Mouse (Mus musculus): ENCODE data around the gene Tbrg4. TPM values are rescaled to one million over a fixed set of nuclear protein-coding genes. Genes with fewer than 3 reads are reported as not detected.
A peak's percentile ranks its signal among the peaks of the same experiment; 100 is the strongest.

Gene Tbrg4
- polyA plus RNA-seq, 1 experiment from 2014 or later: 31.7 TPM

- Histone ChIP-seq H3K36me3 (peaks cover 71% of the 10 kb centered on the region), H3K4me1 (replicated peaks) (no peaks in the 10 kb centered on the region), H3K9me3 (no peaks in the 10 kb centered on the region), H3K4me3 (no peak overlapping the region), H3K27me3 (no peaks in the 10 kb centered on the region), H3K27ac (replicated peaks) (no peak overlapping the region), H3K4me2 (no peak overlapping the region), H3K9ac (no peak overlapping the region)
- WGBS: 87% methylated on average over 3 of the region's 3 CpGs
- ATAC-seq (ENCODE audit: low read depth): no peak
These were observed 39.2 kb downstream of the Tbrg4 start for GRCm38 (mm10) chr11:6586660-6587059.

GRCm38 (mm10) chr11:6585748-6586147, 40.1 kb downstream of the Tbrg4 start:
- no peaks in the 10 kb centered on the region for H3K27me3 ChIP-seq
- H3K4me2 ChIP-seq: no peak overlapping the region
- 88% methylated on average over 8 of the region's 8 CpGs for WGBS
- ATAC-seq (ENCODE audit: low read depth): no peak
- H3K27ac ChIP-seq (replicated peaks): no peak overlapping the region
- H3K9me3 ChIP-seq: no peaks in the 10 kb centered on the region
- H3K36me3 ChIP-seq: peaks cover 62% of the 10 kb centered on the region
- H3K4me3 ChIP-seq: no peak overlapping the region
- H3K4me1 ChIP-seq (replicated peaks): no peaks in the 10 kb centered on the region
- no peak overlapping the region for H3K9ac ChIP-seq

- no peak for ATAC-seq (ENCODE audit: low read depth)
- 86% methylated on average over 2 of the region's 2 CpGs for WGBS
These were observed 44.3 kb downstream of the Tbrg4 start for GRCm38 (mm10) chr11:6581560-6581959.

GRCm38 (mm10) chr11:6580065-6580750, 45.7 kb downstream of the Tbrg4 start:
- Histone ChIP-seq H3K27me3 (no peaks in the 10 kb centered on the region), H3K36me3 (peaks cover 25% of the 10 kb centered on the region), H3K9me3 (no peaks in the 10 kb centered on the region), H3K27ac (replicated peaks) (peak overlapping the region; percentile 33; the same call in 1 of the 2 replicates), H3K4me2 (no peak overlapping the region), H3K4me1 (replicated peaks) (peaks cover 9% of the 10 kb centered on the region), H3K9ac (no peak overlapping the region), H3K4me3 (no peak overlapping the region)
- WGBS: 60% methylated on average over 4 of the region's 4 CpGs
- ATAC-seq (ENCODE audit: low read depth): no peak

More at GRCm38 (mm10) chr11:6581560-6581959, 44.3 kb downstream of the Tbrg4 start:
- Histone ChIP-seq H3K4me1 (replicated peaks) (peaks cover 9% of the 10 kb centered on the region), H3K9me3 (no peaks in the 10 kb centered on the region), H3K4me3 (no peak overlapping the region), H3K36me3 (peaks cover 29% of the 10 kb centered on the region), H3K27me3 (no peaks in the 10 kb centered on the region), H3K27ac (replicated peaks) (no peak overlapping the region), H3K4me2 (no peak overlapping the region), H3K9ac (no peak overlapping the region)

GRCm38 (mm10) chr11:6579361-6579760, 46.5 kb downstream of the Tbrg4 start:
- no peak overlapping the region for H3K4me2 ChIP-seq
- no peaks in the 10 kb centered on the region for H3K9me3 ChIP-seq
- no peak for ATAC-seq (ENCODE audit: low read depth)
- H3K4me3 ChIP-seq: no peak overlapping the region
- no peak overlapping the region for H3K27ac ChIP-seq (replicated peaks)
- peaks cover 9% of the 10 kb centered on the region for H3K4me1 ChIP-seq (replicated peaks)
- no peaks in the 10 kb centered on the region for H3K27me3 ChIP-seq
- H3K36me3 ChIP-seq: peaks cover 16% of the 10 kb centered on the region
- WGBS: 88% methylated on average over 7 of the region's 7 CpGs
- H3K9ac ChIP-seq: no peak overlapping the region

- WGBS: 93% methylated on average over 3 of the region's 3 CpGs
- Histone ChIP-seq H3K9me3 (no peaks in the 10 kb centered on the region), H3K4me3 (no peak overlapping the region), H3K36me3 (peaks cover 17% of the 10 kb centered on the region), H3K4me1 (replicated peaks) (peaks cover 9% of the 10 kb centered on the region), H3K4me2 (no peak overlapping the region), H3K9ac (no peak overlapping the region), H3K27ac (replicated peaks) (no peak overlapping the region), H3K27me3 (no peaks in the 10 kb centered on the region)
- no peak for ATAC-seq (ENCODE audit: low read depth)
These were observed 49.7 kb downstream of the Tbrg4 start for GRCm38 (mm10) chr11:6576151-6576550.

- Histone ChIP-seq H3K9me3 (no peaks in the 10 kb centered on the region), H3K36me3 (peaks cover 17% of the 10 kb centered on the region), H3K9ac (peak overlapping the region; percentile 45), H3K4me3 (no peak overlapping the region), H3K4me1 (replicated peaks) (peaks cover 23% of the 10 kb centered on the region), H3K27ac (replicated peaks) (peak overlapping the region; percentile 79), H3K4me2 (no peak overlapping the region), H3K27me3 (no peaks in the 10 kb centered on the region)
- WGBS: 58% methylated on average over 3 of the region's 3 CpGs
- ATAC-seq (ENCODE audit: low read depth): peak; percentile 33; the same call in 1 of the 2 replicates
These were observed 56.5 kb downstream of the Tbrg4 start for GRCm38 (mm10) chr11:6569410-6569777.

GRCm38 (mm10) chr11:6568584-6569409, 57.1 kb downstream of the Tbrg4 start:
- Histone ChIP-seq H3K9ac (peak overlapping the region; percentile 45; the same call in 1 of the 2 replicates), H3K4me3 (no peak overlapping the region), H3K4me1 (replicated peaks) (peaks cover 23% of the 10 kb centered on the region), H3K36me3 (peaks cover 17% of the 10 kb centered on the region), H3K27me3 (no peaks in the 10 kb centered on the region), H3K27ac (replicated peaks) (peak overlapping the region; percentile 79), H3K9me3 (no peaks in the 10 kb centered on the region), H3K4me2 (0 out of 2 replicates have a peak overlapping the region, but pooled peaks have one; percentile 11)
- ATAC-seq (ENCODE audit: low read depth): peak; percentile 62; the same call in 1 of the 2 replicates
- WGBS: 55% methylated on average over 11 of the region's 11 CpGs

GRCm38 (mm10) chr11:6567951-6568350, 57.9 kb downstream of the Tbrg4 start:
- WGBS: 87% methylated on average over 8 of the region's 8 CpGs
- no peak overlapping the region; the same call in 1 of the 2 replicates for H3K9ac ChIP-seq

GRCm38 (mm10) chr11:6566496-6566895, 59.4 kb downstream of the Tbrg4 start:
- no peak for ATAC-seq (ENCODE audit: low read depth)
- Histone ChIP-seq H3K9ac (no peak overlapping the region), H3K4me3 (no peak overlapping the region), H3K36me3 (peaks cover 18% of the 10 kb centered on the region), H3K4me1 (replicated peaks) (peaks cover 23% of the 10 kb centered on the region), H3K27ac (replicated peaks) (no peak overlapping the region), H3K9me3 (no peaks in the 10 kb centered on the region), H3K4me2 (no peak overlapping the region), H3K27me3 (no peaks in the 10 kb centered on the region)
- 81% methylated on average over 4 of the region's 4 CpGs for WGBS

More at GRCm38 (mm10) chr11:6567951-6568350, 57.9 kb downstream of the Tbrg4 start:
- H3K4me3 ChIP-seq: no peak overlapping the region
- peaks cover 15% of the 10 kb centered on the region for H3K36me3 ChIP-seq
- no peak for ATAC-seq (ENCODE audit: low read depth)
- peak overlapping the region; percentile 79 for H3K27ac ChIP-seq (replicated peaks)
- H3K9me3 ChIP-seq: no peaks in the 10 kb centered on the region
- no peaks in the 10 kb centered on the region for H3K27me3 ChIP-seq
- no peak overlapping the region for H3K4me2 ChIP-seq
- peaks cover 23% of the 10 kb centered on the region for H3K4me1 ChIP-seq (replicated peaks)
